8 mouse cellular contexts compared by ENCODE assay signal in the genomic region with DNA sequence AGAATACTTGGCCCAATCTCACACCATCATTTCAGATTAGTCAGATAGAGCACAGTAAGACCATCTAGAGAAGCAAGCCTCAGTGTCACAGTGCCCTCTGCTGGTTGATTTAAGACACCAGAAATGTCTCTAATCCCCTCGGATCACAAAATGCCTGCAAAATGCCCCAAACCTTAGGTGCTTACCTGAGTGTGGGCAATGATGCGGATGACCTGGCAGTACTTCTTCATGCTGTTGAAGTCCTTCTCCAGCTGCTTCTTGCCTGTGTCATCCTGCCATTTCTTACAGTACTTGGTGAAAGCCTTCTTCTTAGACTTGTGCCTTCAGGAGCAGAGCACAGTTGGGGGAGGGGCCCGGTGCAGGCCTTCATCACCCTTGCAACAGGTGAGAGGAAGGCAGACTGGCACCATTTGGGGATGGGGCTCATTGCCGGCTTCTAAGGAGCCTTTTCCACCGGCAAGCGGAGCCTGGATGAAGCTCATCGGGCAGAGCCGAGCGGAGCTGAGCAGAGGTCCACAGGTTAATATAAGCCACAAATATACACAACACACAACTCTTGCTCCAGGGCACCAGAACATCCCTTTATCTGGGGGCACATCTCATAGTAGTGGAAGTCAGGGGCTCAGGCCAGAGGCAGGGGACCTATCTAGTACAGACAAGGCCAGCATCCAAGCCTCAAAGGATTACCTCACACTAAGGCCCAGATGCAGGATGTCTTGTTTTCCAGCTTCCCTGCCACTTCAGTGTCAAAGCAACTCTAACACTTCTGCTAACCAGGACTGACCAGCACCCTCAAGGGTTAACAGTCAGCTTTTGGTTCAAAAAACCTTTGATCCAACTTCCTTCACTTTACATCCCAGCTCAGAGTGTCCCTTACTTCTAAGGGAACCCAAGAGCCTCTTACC. TPM values are rescaled to one million over a fixed set of nuclear protein-coding genes. Genes with fewer than 3 reads are reported as not detected.
DNase-seq lines count a peak whose midpoint lies in the region; ATAC-seq and TF ChIP-seq lines count a peak whose summit lies in the region.

No protein-coding gene starts in this region.

- intact Hi-C loops in left cerebral cortex, adult 2 months (cut with DNase I) = loop anchor here (1.0 to 5.0 kb wide), 2 partner anchors 135 to 249 kb away; a partner anchor contains a TSS

- H3K9me3 ChIP-seq in forebrain, embryonic 13.5 days (replicated peaks) = no peaks in the 10 kb centered on the region
- H3K9me3 ChIP-seq in limb, embryonic 10.5 days (replicated peaks) = no peaks in the 10 kb centered on the region

- peak overlapping the region; percentile 90 for H3K9ac ChIP-seq in forebrain, embryonic 13.5 days

- WGBS in forebrain, embryonic 13.5 days = 62% methylated on average over 9 of the region's 9 CpGs
- WGBS in limb, embryonic 10.5 days = 61% methylated on average over 9 of the region's 9 CpGs

- peak overlapping the region; percentile 85 for H3K4me2 ChIP-seq in forebrain, embryonic 13.5 days

- TF ChIP-seq CTCF in left cerebral cortex, adult 2 months (IDR thresholded peaks at IDR 0.05) = peak; percentile 69

- no peak for ATAC-seq in forebrain, embryonic 13.5 days

- H3K27ac ChIP-seq in left cerebral cortex, adult 2 months = no peak overlapping the region
- no peak overlapping the region for H3K27ac ChIP-seq in forebrain, embryonic 13.5 days
- H3K27ac ChIP-seq in limb, embryonic 10.5 days = peak overlapping the region; percentile 39

- peaks cover 62% of the 10 kb centered on the region for H3K36me3 ChIP-seq in forebrain, embryonic 13.5 days (ENCODE audit: poor library complexity, severe bottlenecking)
- H3K36me3 ChIP-seq in limb, embryonic 10.5 days = peaks cover 62% of the 10 kb centered on the region

- H3K27me3 ChIP-seq in forebrain, embryonic 13.5 days = no peaks in the 10 kb centered on the region
- no peaks in the 10 kb centered on the region for H3K27me3 ChIP-seq in limb, embryonic 10.5 days (ENCODE audit: low read depth, poor library complexity, severe bottlenecking)

- no peak for DNase-seq in left cerebral cortex, adult 2 months (ENCODE audit: extremely low spot score in 1 of 2, low spot score in 2 of 2)
- DNase-seq in left cerebral cortex, adult 11 months (ENCODE audit: low spot score) = no peak
- DNase-seq in ZHBTc4 (ENCODE audit: low read depth, low spot score) = peak; percentile 83
- DNase-seq in limb, embryonic 10.5 days (ENCODE audit: low spot score) = no peak
- DNase-seq in naive thymus-derived CD4-positive, alpha-beta T cell, adult 2 months (ENCODE audit: low read depth) = peak; percentile 88
- DNase-seq in left cerebral cortex, adult 8-10 months (ENCODE audit: low spot score in 2 of 2) = no peak
- no peak for DNase-seq in layer of hippocampus, adult 9-11 months

- peaks cover 31% of the 10 kb centered on the region for H3K4me1 ChIP-seq in forebrain, embryonic 13.5 days
- peaks cover 28% of the 10 kb centered on the region for H3K4me1 ChIP-seq in limb, embryonic 10.5 days

- H3K4me3 ChIP-seq in left cerebral cortex, adult 2 months = no peak overlapping the region
- peak overlapping the region; percentile 80 for H3K4me3 ChIP-seq in forebrain, embryonic 13.5 days
- H3K4me3 ChIP-seq in limb, embryonic 10.5 days = peak overlapping the region; percentile 85

RNA-seq across cellular contexts. Expression of a gene that starts 10.2 kb away (rescaled TPM):
- 100 to 1,000 TPM; 429 to 434 TPM for total RNA-seq in left cerebral cortex, adult 2 months (2021)
- polyA plus RNA-seq in forebrain, embryonic 13.5 days (2015; fragmentation: Nextera tagmentation; extraction: Ambion mirVana) = 21.5 and 22.8 TPM in 2 replicates
- polyA plus RNA-seq in limb, embryonic 10.5 days (2016; fragmentation: Nextera tagmentation; extraction: Ambion mirVana) = 1.4 and 3.2 TPM in 2 replicates
- 100 to 1,000 TPM; 430 to 460 (median 440) TPM for total RNA-seq in left cerebral cortex, adult 8-10 months (2022)

RNA-seq across cellular contexts. Expression of a gene that starts 10.7 kb away (rescaled TPM):
- total RNA-seq in left cerebral cortex, adult 2 months (2021) = 100 to 1,000 TPM; 439 to 468 TPM
- polyA plus RNA-seq in forebrain, embryonic 13.5 days (2015; fragmentation: Nextera tagmentation; extraction: Ambion mirVana) = 733 and 735 TPM in 2 replicates
- polyA plus RNA-seq in limb, embryonic 10.5 days (2016; fragmentation: Nextera tagmentation; extraction: Ambion mirVana) = 1,077 and 1,189 TPM in 2 replicates
- total RNA-seq in left cerebral cortex, adult 8-10 months (2022) = 100 to 1,000 TPM; 506 to 560 (median 527) TPM

RNA-seq across cellular contexts. Expression of a gene that starts 52.0 kb away (rescaled TPM):
- 10 to 100 TPM; 23.7 to 26.4 TPM for total RNA-seq in left cerebral cortex, adult 2 months (2021)
- 36.6 and 42.4 TPM in 2 replicates for polyA plus RNA-seq in forebrain, embryonic 13.5 days (2015; fragmentation: Nextera tagmentation; extraction: Ambion mirVana)
- polyA plus RNA-seq in limb, embryonic 10.5 days (2016; fragmentation: Nextera tagmentation; extraction: Ambion mirVana) = 41.8 and 52.4 TPM in 2 replicates
- total RNA-seq in left cerebral cortex, adult 8-10 months (2022) = 10 to 100 TPM; 24.4 to 30.0 (median 26.9) TPM

Comparison
In these comparisons a context has a peak if more than half of its experiments do, and no peak if none do; other contexts are left out.
1. DNase-seq: peak in ZHBTc4 (single experiment) and naive thymus-derived CD4-positive, alpha-beta T cell, adult 2 months (single experiment); none in left cerebral cortex, adult 2 months (0 of 2), left cerebral cortex, adult 11 months (single experiment), limb, embryonic 10.5 days (single experiment), left cerebral cortex, adult 8-10 months (0 of 2) and layer of hippocampus, adult 9-11 months (single experiment).